Mouse (Mus musculus) hindbrain, postnatal 0 days (tissue): ENCODE results near the gene Rgs6. TPM values are rescaled to one million over a fixed set of nuclear protein-coding genes. Genes with fewer than 3 reads are reported as not detected.

ENCODE experiments used
- ATAC-seq: fragments of 200-750 bp; cut with Nextera tagmentation; 2 replicates; pipeline ENCODE4 v1.8.0; 2017; ENCODE audit warnings: mild to moderate bottlenecking, moderate TSS enrichment, moderate library complexity
- DNase-seq: peaks from one replicate; pipeline ENCODE4 v3.0.0-alpha.2; 2015; ENCODE audit warnings: low spot score
- H3K27ac ChIP-seq: fragments of 300-500 bp; sonication (generic); 2 replicates; pipeline ENCODE4 v1.5.1; 2014; ENCODE audit warnings: mild to moderate bottlenecking
- H3K27me3 ChIP-seq: fragments of 300-500 bp; sonication (generic); 2 replicates; pipeline ENCODE4 v1.6.1; 2014; ENCODE audit warnings: low read length, mixed read lengths; ENCODE audit not compliant: insufficient read depth
- H3K36me3 ChIP-seq: fragments of 300-500 bp; sonication (generic); 2 replicates; pipeline ENCODE4 v1.6.1; 2014; ENCODE audit warnings: low read length, mixed read lengths; ENCODE audit not compliant: insufficient read depth
- H3K4me1 ChIP-seq: fragments of 300-500 bp; sonication (generic); 2 replicates; pipeline ENCODE4 v1.6.1; 2014; ENCODE audit warnings: antibody characterized with exemption, low read length, mixed read lengths; ENCODE audit not compliant: insufficient read depth
- H3K4me2 ChIP-seq: fragments of 300-500 bp; sonication (generic); 2 replicates; pipeline ENCODE4 v1.6.1; 2014; ENCODE audit warnings: low read depth, mild to moderate bottlenecking, low read length, moderate library complexity, mixed read lengths
- H3K4me3 ChIP-seq: fragments of 300-500 bp; sonication (generic); 2 replicates; pipeline ENCODE4 v1.5.1; 2014; ENCODE audit warnings: low read length
- H3K9ac ChIP-seq: fragments of 300-500 bp; sonication (generic); replicated peaks from 2 replicates; pipeline ENCODE4 v1.6.1; 2014; ENCODE audit warnings: mild to moderate bottlenecking, low read length, moderate library complexity, mixed read lengths
- H3K9me3 ChIP-seq: fragments of 300-500 bp; sonication (generic); 2 replicates; pipeline ENCODE4 v1.6.1; 2016; ENCODE audit warnings: low read length, mixed read lengths
- CTCF ChIP-seq: IDR thresholded peaks from 2 replicates; pipeline ENCODE4 v1.5.1; 2016; ENCODE audit warnings: antibody characterized with exemption, control low read depth, low read depth
- WGBS: fragments of 180-500 bp; shearing (Covaris S2); extraction: QIAGEN DNeasy Blood & Tissue Kit; methylation state at CpG from one replicate; pipeline ENCODE4 v1.1.7; 2014; 5-methylcytosine and 5-hydroxymethylcytosine counted together
- polyA plus RNA-seq: library from polyadenylated mRNA; unstranded; fragments of >200 nt; fragmentation: Nextera tagmentation; extraction: Ambion mirVana; gene quantifications from 2 replicates; pipeline ENCODE4 v1.2.1, GENCODE M21; 2015
- total RNA-seq: library from RNA; depleted of rRNA; stranded (reverse); fragments of >200 nt; gene quantifications from 2 replicates; pipeline ENCODE4 v1.2.3, GENCODE M21; 2014

Gene Rgs6
- total and polyA plus RNA-seq, 2 experiments from 2014 or later, result 14.3 to 16.4 TPM

DNA sequence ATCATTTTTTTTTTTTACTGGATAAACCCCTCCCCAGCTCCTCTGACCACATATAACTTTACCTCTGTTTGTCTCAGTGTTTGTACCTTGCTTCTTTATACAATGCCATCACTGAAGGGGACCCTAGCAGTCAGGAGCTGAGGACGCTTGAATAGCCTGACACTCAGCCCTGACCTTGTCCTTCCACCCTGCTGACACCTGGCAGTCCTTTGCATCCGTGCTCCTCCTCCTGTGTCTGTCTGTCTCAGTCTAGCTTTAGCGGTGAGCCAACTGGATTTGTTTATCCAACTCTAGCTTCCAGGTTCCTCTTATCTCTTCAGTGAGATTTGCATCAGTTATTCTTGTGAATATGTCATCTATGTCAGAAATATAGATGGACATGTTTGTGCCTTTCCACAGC, 156.7 kb downstream of the Rgs6 start:
- Histone ChIP-seq H3K4me2 (no peak overlapping the region), H3K4me1 (no peaks in the 10 kb centered on the region), H3K4me3 (no peak overlapping the region), H3K36me3 (no peaks in the 10 kb centered on the region), H3K9me3 (no peaks in the 10 kb centered on the region), H3K27me3 (no peaks in the 10 kb centered on the region), H3K9ac (no peak overlapping the region), H3K27ac (no peak overlapping the region)
- 42% methylated on average over 3 of the region's 3 CpGs for whole genome bisulfite sequencing
- ATAC-seq (no peak), DNase-seq (no peak)
- no peak for TF ChIP-seq CTCF

DNA sequence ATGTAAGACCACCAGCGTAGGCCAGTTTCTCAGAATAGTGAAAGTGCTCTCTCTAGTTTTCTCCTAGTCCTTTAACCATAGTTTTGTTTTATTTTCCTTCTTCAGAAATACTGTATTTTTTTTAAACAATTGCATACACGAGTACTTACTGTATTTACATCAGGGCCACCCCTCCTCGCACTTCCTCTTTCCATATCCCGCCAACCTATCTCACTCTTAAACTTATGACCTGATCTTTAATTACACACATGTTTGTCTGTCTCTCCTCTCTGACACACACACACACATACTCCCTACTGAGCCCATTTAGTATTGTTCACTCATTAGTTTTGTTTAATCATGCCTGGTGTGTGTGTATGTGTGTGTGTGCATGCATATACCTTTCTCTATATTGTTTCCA, 159.0 kb downstream of the Rgs6 start:
- Histone ChIP-seq H3K27me3 (no peaks in the 10 kb centered on the region), H3K36me3 (no peaks in the 10 kb centered on the region), H3K27ac (no peak overlapping the region), H3K9ac (no peak overlapping the region), H3K4me2 (no peak overlapping the region), H3K4me3 (no peak overlapping the region), H3K9me3 (no peaks in the 10 kb centered on the region), H3K4me1 (no peaks in the 10 kb centered on the region)
- no peak for TF ChIP-seq CTCF
- DNase-seq (no peak), ATAC-seq (no peak)
- 88% methylated on average over 4 of the region's 4 CpGs for WGBS

DNA sequence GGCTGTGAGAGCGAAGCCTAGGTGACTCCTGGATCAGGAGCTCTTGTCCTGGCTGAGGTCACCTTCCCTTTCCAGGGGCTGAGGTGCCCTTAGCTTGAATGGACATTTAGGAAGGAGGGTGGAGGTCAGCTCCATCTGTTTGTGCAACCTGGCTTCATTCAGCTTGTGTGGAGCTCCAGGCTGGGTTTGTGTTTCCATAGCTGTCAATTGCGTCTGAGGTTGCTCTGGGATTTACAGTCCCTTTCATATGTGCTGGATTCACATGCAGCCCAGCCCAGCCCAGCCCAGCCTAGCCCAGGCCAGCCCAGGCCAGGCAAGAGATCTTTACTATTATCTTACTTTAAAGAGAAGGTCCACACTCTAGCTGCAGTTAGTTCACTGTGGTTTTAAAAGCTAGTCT, 163.8 kb downstream of the Rgs6 start:
- H3K4me1 ChIP-seq, result peaks cover 3% of the 10 kb centered on the region; the same call in 1 of the 2 replicates
- H3K4me2 ChIP-seq, result no peak overlapping the region
- H3K36me3 ChIP-seq, result no peaks in the 10 kb centered on the region
- H3K27me3 ChIP-seq, result no peaks in the 10 kb centered on the region
- H3K4me3 ChIP-seq, result no peak overlapping the region
- WGBS, result 81% methylated on average over 2 of the region's 2 CpGs
- no peak overlapping the region for H3K27ac ChIP-seq
- no peak overlapping the region for H3K9ac ChIP-seq
- TF ChIP-seq CTCF, result no peak
- ATAC-seq (no peak), DNase-seq (no peak)
- no peaks in the 10 kb centered on the region for H3K9me3 ChIP-seq

DNA sequence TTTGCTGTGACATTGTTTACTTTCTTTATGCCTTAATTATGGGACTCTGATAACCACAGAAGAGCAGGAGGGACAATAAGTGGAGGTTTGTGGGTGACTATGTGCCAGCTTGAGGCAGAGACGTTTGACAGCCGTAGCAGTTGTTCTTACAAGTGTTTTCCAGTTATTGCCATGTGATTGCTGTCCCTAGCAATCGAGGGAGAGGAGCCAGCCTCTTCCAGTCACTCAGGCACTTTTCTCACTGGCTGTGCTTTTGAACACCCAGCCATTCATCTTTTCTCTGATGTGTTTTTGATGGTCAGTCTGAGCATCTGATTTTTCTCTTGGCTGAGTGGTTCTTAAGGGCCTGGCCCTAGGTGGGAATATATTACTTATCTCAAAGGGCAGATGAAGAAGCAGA, 166.4 kb downstream of the Rgs6 start:
- Histone ChIP-seq H3K4me3 (no peak overlapping the region), H3K27ac (no peak overlapping the region), H3K36me3 (no peaks in the 10 kb centered on the region), H3K9me3 (no peaks in the 10 kb centered on the region), H3K4me2 (no peak overlapping the region), H3K4me1 (peaks cover 8% of the 10 kb centered on the region; the same call in 1 of the 2 replicates), H3K27me3 (no peaks in the 10 kb centered on the region), H3K9ac (no peak overlapping the region)
- ATAC-seq (no peak), DNase-seq (no peak)
- 50% methylated on average over 3 of the region's 3 CpGs for WGBS
- TF ChIP-seq CTCF, result no peak

DNA sequence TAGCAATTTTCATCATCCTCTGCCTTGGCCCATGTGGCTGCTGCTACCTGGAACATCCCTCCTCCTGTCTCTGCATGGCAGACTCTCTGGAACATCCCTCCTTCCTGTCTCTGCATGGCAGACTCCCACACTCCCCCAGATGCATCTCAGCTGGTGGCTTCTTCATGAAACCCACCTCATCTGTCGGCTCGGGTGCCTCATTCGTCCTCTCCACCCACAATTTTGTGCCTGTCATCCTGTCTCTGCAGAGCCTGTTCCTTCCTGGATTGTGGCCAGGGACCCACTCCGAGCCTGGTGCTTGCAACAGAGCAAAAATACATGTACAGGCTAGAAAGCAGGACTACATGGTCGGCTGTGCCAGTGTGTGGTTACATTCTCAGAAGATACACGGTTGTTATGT, 168.7 kb downstream of the Rgs6 start:
- Histone ChIP-seq H3K36me3 (no peaks in the 10 kb centered on the region), H3K27me3 (no peaks in the 10 kb centered on the region), H3K4me2 (no peak overlapping the region), H3K9ac (no peak overlapping the region), H3K27ac (no peak overlapping the region), H3K4me1 (peaks cover 8% of the 10 kb centered on the region; the same call in 1 of the 2 replicates), H3K4me3 (no peak overlapping the region), H3K9me3 (no peaks in the 10 kb centered on the region)
- DNase-seq (peak; percentile 12), ATAC-seq (no peak)
- no peak for TF ChIP-seq CTCF
- WGBS, result 43% methylated on average over 6 of the region's 6 CpGs

DNA sequence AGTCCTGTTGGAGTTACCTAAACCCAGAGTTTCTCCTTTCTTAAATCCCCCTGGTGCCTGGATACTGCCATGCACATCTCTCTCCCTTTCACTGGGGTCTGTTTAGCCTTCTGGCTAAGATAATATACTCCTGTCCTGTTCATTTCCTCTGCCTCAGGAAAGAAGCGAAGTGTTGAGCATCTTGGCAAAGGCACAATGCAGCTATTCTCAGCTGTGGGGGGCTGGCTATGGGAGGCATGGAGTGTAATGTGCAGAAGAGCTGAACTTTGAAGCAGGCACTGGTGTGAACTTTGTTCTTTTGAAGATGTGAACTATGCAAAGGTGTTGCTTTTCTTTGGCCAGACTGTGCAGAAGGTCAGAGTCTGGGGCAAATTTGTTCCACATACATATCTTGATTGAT, 169.3 kb downstream of the Rgs6 start:
- DNase-seq (no peak), ATAC-seq (no peak)
- no peak overlapping the region for H3K4me3 ChIP-seq
- H3K9me3 ChIP-seq, result no peaks in the 10 kb centered on the region
- TF ChIP-seq CTCF, result no peak
- H3K27me3 ChIP-seq, result no peaks in the 10 kb centered on the region
- H3K4me2 ChIP-seq, result no peak overlapping the region
- WGBS, result 38% methylated on average over 1 of the region's 1 CpGs
- no peak overlapping the region for H3K27ac ChIP-seq
- no peak overlapping the region for H3K9ac ChIP-seq
- H3K36me3 ChIP-seq, result no peaks in the 10 kb centered on the region
- peaks cover 8% of the 10 kb centered on the region; the same call in 1 of the 2 replicates for H3K4me1 ChIP-seq

DNA sequence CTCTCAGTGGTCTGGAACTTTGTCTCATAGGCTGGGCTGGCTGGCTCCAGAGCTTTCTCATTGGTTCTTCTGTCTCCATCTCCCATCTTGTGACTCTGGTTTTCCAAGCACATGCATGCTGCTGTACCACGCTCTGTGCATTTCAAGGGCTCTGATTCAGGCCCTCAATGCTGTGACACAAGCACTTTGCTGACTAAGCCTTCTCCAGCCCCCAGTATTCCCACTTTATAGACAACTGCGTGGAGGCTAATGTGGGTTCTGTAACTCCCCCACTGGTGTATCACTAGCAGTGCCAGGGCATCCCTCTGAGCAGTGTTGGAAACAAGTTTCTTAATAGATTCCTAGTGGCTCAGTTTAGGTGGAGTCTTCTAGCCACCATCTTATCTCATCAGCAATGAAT, 174.0 kb downstream of the Rgs6 start:
- Histone ChIP-seq H3K4me3 (no peak overlapping the region), H3K9me3 (no peaks in the 10 kb centered on the region), H3K4me2 (no peak overlapping the region), H3K36me3 (no peaks in the 10 kb centered on the region), H3K27me3 (no peaks in the 10 kb centered on the region), H3K4me1 (peaks cover 3% of the 10 kb centered on the region; the same call in 1 of the 2 replicates), H3K27ac (no peak overlapping the region), H3K9ac (no peak overlapping the region)
- WGBS, result 94% methylated on average over 2 of the region's 2 CpGs
- no peak for ATAC-seq
- no peak for TF ChIP-seq CTCF
- no peak for DNase-seq
